7 mouse cellular contexts compared by ENCODE assay signal in the genomic region with DNA sequence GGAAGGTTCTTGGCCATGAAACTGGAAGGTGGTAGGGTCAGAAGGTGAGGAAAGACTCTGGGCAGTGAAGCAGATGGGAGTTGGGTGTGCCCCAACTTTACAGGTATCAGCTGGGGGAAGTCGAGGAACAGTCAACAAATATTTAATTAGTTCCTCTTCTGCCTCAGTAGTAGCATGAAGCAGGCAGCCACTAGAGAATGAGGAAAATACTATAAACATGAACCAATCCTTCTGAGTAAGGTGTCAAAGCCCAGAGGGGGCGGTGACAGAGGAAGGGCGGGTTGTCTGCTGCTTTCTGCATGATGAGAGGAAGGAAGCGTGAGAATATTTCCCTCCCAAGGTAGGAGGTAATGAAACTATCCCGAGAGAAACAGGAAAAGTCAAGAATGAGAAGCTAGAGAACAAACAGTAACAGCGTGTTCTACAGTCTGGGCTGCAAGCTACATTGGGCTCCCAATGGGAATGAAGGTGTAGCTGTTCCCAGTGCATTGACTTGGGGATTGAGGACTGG. TPM values are rescaled to one million over a fixed set of nuclear protein-coding genes. Genes with fewer than 3 reads are reported as not detected.
DNase-seq lines count a peak whose midpoint lies in the region; ATAC-seq lines count a peak whose summit lies in the region.

A gene (plus strand): TSS at position 350 of the 511 bp plus-strand sequence.

- peak; percentile 78 for DNase-seq in MEL-GATA-1-ER (ENCODE audit: extremely low read depth, low read depth)
- DNase-seq in brain, adult 2 months (ENCODE audit: low read depth, low spot score): peak; percentile 28
- peak; percentile 69 to 82 for DNase-seq in lung, adult 18-20 months
- no peak for DNase-seq in urinary bladder, postnatal 10 days (ENCODE audit: low spot score)

- peak within 1 kb of the TSS; percentile 100 for H3K4me3 ChIP-seq in heart, embryonic 12.5 days
- peak within 1 kb of the TSS; percentile 88 for H3K4me3 ChIP-seq in kidney, embryonic 16.5 days (ENCODE audit: low read length)

- no peaks in the 10 kb centered on the region for H3K27me3 ChIP-seq in heart, embryonic 12.5 days (replicated peaks)
- no peaks in the 10 kb centered on the region for H3K27me3 ChIP-seq in kidney, embryonic 16.5 days (ENCODE audit: insufficient read depth, low read length)

- 21% methylated on average over 6 of the region's 6 CpGs for WGBS in heart, embryonic 12.5 days
- 14% methylated on average over 6 of the region's 6 CpGs for WGBS in kidney, embryonic 16.5 days

- peak within 1 kb of the TSS; percentile 83 for H3K4me2 ChIP-seq in heart, embryonic 12.5 days
- H3K4me2 ChIP-seq in kidney, embryonic 16.5 days (replicated peaks; ENCODE audit: low read depth, low read length): peak within 1 kb of the TSS; percentile 86

- H3K9ac ChIP-seq in heart, embryonic 12.5 days: peak within 1 kb of the TSS; percentile 99
- peak within 1 kb of the TSS; percentile 98 for H3K9ac ChIP-seq in kidney, embryonic 16.5 days (replicated peaks; ENCODE audit: low read length)

- ATAC-seq in heart, embryonic 12.5 days (ENCODE audit: insufficient number of reproducible peaks, low FRiP score): no peak
- no peak for ATAC-seq in kidney, embryonic 16.5 days (ENCODE audit: low FRiP score, low TSS enrichment)
- ATAC-seq in neutrophil, adult 5-6 weeks (ENCODE audit: extremely low read depth, insufficient number of reproducible peaks, low FRiP score, poor library complexity, severe bottlenecking): peak; percentile 38

- H3K27ac ChIP-seq in heart, embryonic 12.5 days (ENCODE audit: poor library complexity, severe bottlenecking): peak within 1 kb of the TSS; percentile 95
- H3K27ac ChIP-seq in kidney, embryonic 16.5 days (ENCODE audit: low read length): peak within 1 kb of the TSS; percentile 87

- H3K9me3 ChIP-seq in heart, embryonic 12.5 days (replicated peaks): no peaks in the 10 kb centered on the region
- no peaks in the 10 kb centered on the region for H3K9me3 ChIP-seq in kidney, embryonic 16.5 days (ENCODE audit: low read length)

- peaks cover 55% of the 10 kb centered on the region for H3K4me1 ChIP-seq in heart, embryonic 12.5 days (replicated peaks)
- peaks cover 51% of the 10 kb centered on the region for H3K4me1 ChIP-seq in kidney, embryonic 16.5 days (ENCODE audit: insufficient read depth, low read length)

- H3K36me3 ChIP-seq in heart, embryonic 12.5 days: no peaks in the 10 kb centered on the region
- no peaks in the 10 kb centered on the region for H3K36me3 ChIP-seq in kidney, embryonic 16.5 days (ENCODE audit: insufficient read depth, low read length)

RNA-seq across cellular contexts. Expression of the gene that starts here (rescaled TPM):
- 22.1 and 23.8 TPM in 2 replicates for polyA plus RNA-seq in heart, embryonic 12.5 days (2016; fragmentation: Nextera tagmentation; extraction: Ambion mirVana)
- 65.8 and 78.4 TPM in 2 replicates for polyA plus RNA-seq in kidney, embryonic 16.5 days (2015; fragmentation: Nextera tagmentation; extraction: Ambion mirVana)
- total RNA-seq in neutrophil, adult 5-6 weeks (2017): 118 and 135 TPM in 2 replicates
